Comparison of ENCODE assay signal across 21 mouse cellular contexts in the genomic region with DNA sequence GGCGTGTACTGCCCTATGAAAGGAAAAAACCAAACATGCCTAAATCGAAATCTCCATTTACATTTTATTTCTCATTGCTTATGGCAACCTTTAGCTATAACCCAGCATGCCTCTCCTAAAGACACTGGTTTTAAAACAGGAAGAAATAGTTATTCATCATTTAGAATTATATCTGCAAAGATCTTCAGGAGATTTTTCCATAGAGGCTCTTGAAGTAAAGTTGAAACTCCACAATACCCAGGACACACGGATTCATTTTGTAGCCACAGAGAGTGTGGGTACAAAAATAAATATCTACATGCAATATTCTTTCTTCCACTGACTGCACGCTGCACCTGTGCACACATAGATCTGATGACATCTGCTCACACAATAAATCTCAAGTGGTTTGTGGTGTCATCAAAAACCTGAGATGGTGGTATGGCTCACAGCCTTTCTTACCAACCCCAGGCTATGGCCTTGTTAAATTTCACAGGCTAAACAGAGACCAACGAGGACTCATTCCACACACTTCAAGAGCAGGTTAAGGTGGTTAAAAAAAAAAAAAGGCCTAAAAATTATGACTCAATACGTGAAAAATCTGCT.
DNase-seq lines count a peak whose midpoint lies in the region; ATAC-seq and TF ChIP-seq lines count a peak whose summit lies in the region.
"Had no signal": no experiment of that assay in that cellular context is flagged by ENCODE, and none has a peak within 500 bp of the region (broad histone marks: within the 10 kb centered on the region; RNA-seq: fewer than 3 reads in every experiment).

No protein-coding gene starts in this region.

- H3K4me2 ChIP-seq in forebrain, postnatal 0 days (ENCODE audit: low read depth): peak overlapping the region; percentile 11
- no peak overlapping the region; the same call in 1 of the 2 replicates for H3K4me2 ChIP-seq in forebrain, embryonic 13.5 days
- no peak overlapping the region for H3K4me2 ChIP-seq in limb, embryonic 11.5 days (ENCODE audit: low read depth, severe bottlenecking)
- H3K4me2 ChIP-seq: embryonic facial prominence, embryonic 12.5 days; limb, embryonic 12.5 days; liver, embryonic 12.5 days; lung, embryonic 14.5 days; midbrain, embryonic 15.5 days had no signal

- no peaks in the 10 kb centered on the region for H3K9me3 ChIP-seq in forebrain, postnatal 0 days (ENCODE audit: low read length)
- H3K9me3 ChIP-seq in forebrain, embryonic 13.5 days (replicated peaks): no peaks in the 10 kb centered on the region
- no peaks in the 10 kb centered on the region for H3K9me3 ChIP-seq in limb, embryonic 11.5 days (ENCODE audit: control insufficient read depth, low read length)
- no peaks in the 10 kb centered on the region for H3K9me3 ChIP-seq in limb, embryonic 10.5 days (replicated peaks)
- H3K9me3 ChIP-seq: embryonic facial prominence, embryonic 12.5 days; limb, embryonic 12.5 days; liver, embryonic 12.5 days; midbrain, embryonic 15.5 days had no signal

- no peaks in the 10 kb centered on the region for H3K27me3 ChIP-seq in forebrain, postnatal 0 days (ENCODE audit: insufficient read depth, low read length)
- no peaks in the 10 kb centered on the region for H3K27me3 ChIP-seq in forebrain, embryonic 13.5 days
- no peaks in the 10 kb centered on the region for H3K27me3 ChIP-seq in limb, embryonic 11.5 days (ENCODE audit: control insufficient read depth, insufficient read depth, low read length)
- H3K27me3 ChIP-seq in limb, embryonic 10.5 days (ENCODE audit: low read depth, poor library complexity, severe bottlenecking): no peaks in the 10 kb centered on the region
- H3K27me3 ChIP-seq: embryonic facial prominence, embryonic 12.5 days; limb, embryonic 12.5 days had no signal

- peak; percentile 48 for DNase-seq in forebrain, postnatal 0 days
- DNase-seq in limb, embryonic 11.5 days (ENCODE audit: low spot score): peak; percentile 14
- no peak for DNase-seq in limb, embryonic 10.5 days (ENCODE audit: low spot score)
- DNase-seq in cerebellum, adult 9-11 months: peak; percentile 43
- no peak for DNase-seq in urinary bladder, postnatal 14 days (ENCODE audit: low spot score)
- DNase-seq: gastrocnemius, postnatal 14 days; heart, adult 2 months; heart, postnatal 4 days; kidney, adult 8-10 months; kidney, postnatal 14 days; lung, embryonic 14.5 days; lung, postnatal 36 days; retina, postnatal 1 day had no signal

- H3K4me3 ChIP-seq in forebrain, postnatal 0 days (ENCODE audit: low read depth, low read length): no peak overlapping the region
- H3K4me3 ChIP-seq in forebrain, embryonic 13.5 days: no peak overlapping the region
- H3K4me3 ChIP-seq in limb, embryonic 11.5 days (ENCODE audit: low read depth, low read length): no peak overlapping the region
- H3K4me3 ChIP-seq in limb, embryonic 10.5 days: no peak overlapping the region
- H3K4me3 ChIP-seq: embryonic facial prominence, embryonic 12.5 days; erythroblast, embryonic 14.5 days; heart, adult 2 months; limb, embryonic 12.5 days; liver, embryonic 12.5 days; midbrain, embryonic 15.5 days had no signal

- H3K27ac ChIP-seq in forebrain, postnatal 0 days (ENCODE audit: low read depth, low read length): peak overlapping the region; percentile 36
- H3K27ac ChIP-seq in forebrain, embryonic 13.5 days: no peak overlapping the region
- no peak overlapping the region for H3K27ac ChIP-seq in limb, embryonic 11.5 days (replicated peaks; ENCODE audit: low read depth, low read length)
- no peak overlapping the region for H3K27ac ChIP-seq in limb, embryonic 10.5 days
- H3K27ac ChIP-seq: embryonic facial prominence, embryonic 12.5 days; heart, adult 2 months; limb, embryonic 12.5 days; liver, embryonic 12.5 days; midbrain, embryonic 15.5 days; stomach, postnatal 0 days had no signal

- no peaks in the 10 kb centered on the region for H3K36me3 ChIP-seq in forebrain, postnatal 0 days (ENCODE audit: insufficient read depth)
- peaks cover 14% of the 10 kb centered on the region; the same call in 1 of the 2 replicates for H3K36me3 ChIP-seq in forebrain, embryonic 13.5 days (ENCODE audit: poor library complexity, severe bottlenecking)
- H3K36me3 ChIP-seq in limb, embryonic 11.5 days (ENCODE audit: control insufficient read depth, insufficient read depth, low read length): no peaks in the 10 kb centered on the region
- no peaks in the 10 kb centered on the region for H3K36me3 ChIP-seq in limb, embryonic 10.5 days
- H3K36me3 ChIP-seq: embryonic facial prominence, embryonic 12.5 days; limb, embryonic 12.5 days; liver, embryonic 12.5 days; midbrain, embryonic 15.5 days had no signal

- no peak for ATAC-seq in forebrain, postnatal 0 days
- ATAC-seq in forebrain, embryonic 13.5 days: no peak
- no peak for ATAC-seq in limb, embryonic 11.5 days (ENCODE audit: insufficient number of reproducible peaks, low FRiP score, low TSS enrichment, low read depth)
- no peak for ATAC-seq in monocyte, adult 5-6 weeks (replicated peaks; ENCODE audit: insufficient number of reproducible peaks, low FRiP score, low TSS enrichment, poor library complexity, severe bottlenecking)
- ATAC-seq: liver, embryonic 12.5 days; midbrain, embryonic 15.5 days had no signal

- WGBS in forebrain, postnatal 0 days: 64% methylated on average over 6 of the region's 6 CpGs
- 80% methylated on average over 6 of the region's 6 CpGs for WGBS in forebrain, embryonic 13.5 days
- WGBS in limb, embryonic 11.5 days: 82% methylated on average over 6 of the region's 6 CpGs
- 89% methylated on average over 6 of the region's 6 CpGs for WGBS in limb, embryonic 10.5 days

- peaks cover 3% of the 10 kb centered on the region; the same call in 1 of the 2 replicates for H3K4me1 ChIP-seq in forebrain, postnatal 0 days (ENCODE audit: insufficient read depth)
- H3K4me1 ChIP-seq in forebrain, embryonic 13.5 days: peaks cover 35% of the 10 kb centered on the region
- peaks cover 7% of the 10 kb centered on the region for H3K4me1 ChIP-seq in limb, embryonic 11.5 days (ENCODE audit: control insufficient read depth, insufficient read depth, low read length)
- peaks cover 30% of the 10 kb centered on the region for H3K4me1 ChIP-seq in limb, embryonic 10.5 days

- peak overlapping the region; percentile 43 for H3K9ac ChIP-seq in forebrain, postnatal 0 days
- H3K9ac ChIP-seq in forebrain, embryonic 13.5 days: no peak overlapping the region
- H3K9ac ChIP-seq in limb, embryonic 11.5 days (ENCODE audit: low read length): no peak overlapping the region
- H3K9ac ChIP-seq: embryonic facial prominence, embryonic 12.5 days; limb, embryonic 12.5 days; liver, embryonic 12.5 days; lung, embryonic 14.5 days; midbrain, embryonic 15.5 days had no signal

- TF ChIP-seq CTCF in forebrain, postnatal 0 days (IDR thresholded peaks at IDR 0.05; ENCODE audit: low read depth): no peak

Comparison
In these comparisons a context has a peak if more than half of its experiments do, and no peak if none do; other contexts are left out.
1. DNase-seq: peak in forebrain, postnatal 0 days (single experiment), limb, embryonic 11.5 days (single experiment) and cerebellum, adult 9-11 months (single experiment); none in limb, embryonic 10.5 days (single experiment) and urinary bladder, postnatal 14 days (single experiment).